Comparison of ENCODE assay signal across 9 mouse cellular contexts in the genomic region with DNA sequence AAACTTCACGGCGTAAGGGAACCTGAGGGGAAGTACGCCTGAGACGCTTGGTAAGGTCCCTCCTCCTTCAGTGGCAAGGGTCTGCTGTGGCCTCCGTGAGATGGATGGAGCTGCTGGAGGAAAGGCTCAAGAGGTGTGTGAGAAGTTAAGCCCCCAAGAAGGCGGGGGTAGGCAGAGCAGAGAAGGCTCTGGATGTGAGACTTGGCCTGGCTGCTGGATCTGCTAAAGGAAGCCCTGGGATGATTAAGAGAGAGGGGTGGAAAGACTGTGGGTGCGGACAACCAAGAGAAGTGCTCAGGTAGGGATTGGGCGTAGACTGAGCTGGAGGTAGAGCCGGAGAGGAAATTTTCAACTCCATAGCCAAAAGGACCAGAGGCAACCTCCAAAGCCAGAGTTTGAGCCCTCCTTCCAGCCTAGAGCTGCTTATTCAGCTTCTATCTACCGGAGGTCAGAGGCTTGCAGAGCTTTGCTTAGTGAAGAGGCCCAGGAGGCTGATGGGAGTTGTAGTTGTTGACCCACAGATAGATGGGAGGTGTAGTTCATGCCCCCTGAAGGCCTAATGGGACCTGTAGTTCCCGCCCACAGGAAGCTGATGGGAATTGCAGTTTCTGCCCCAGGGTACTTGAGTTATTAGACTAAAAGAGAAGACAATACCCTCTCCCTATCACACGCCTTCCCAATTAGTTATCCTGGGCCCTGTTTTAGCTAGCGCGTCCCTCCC. TPM values are rescaled to one million over a fixed set of nuclear protein-coding genes. Genes with fewer than 3 reads are reported as not detected.
DNase-seq lines count a peak whose midpoint lies in the region; ATAC-seq and TF ChIP-seq lines count a peak whose summit lies in the region.
"Had no signal": no experiment of that assay in that cellular context is flagged by ENCODE, and none has a peak within 500 bp of the region (broad histone marks: within the 10 kb centered on the region; RNA-seq: fewer than 3 reads in every experiment).

No protein-coding gene starts in this region.

- H3K4me1 ChIP-seq in heart, embryonic 13.5 days, result peaks cover 23% of the 10 kb centered on the region
- H3K4me1 ChIP-seq in limb, embryonic 14.5 days (ENCODE audit: control insufficient read depth, insufficient read depth, low read length), result peaks cover 13% of the 10 kb centered on the region

- WGBS in heart, embryonic 13.5 days, result 56% methylated on average over 14 of the region's 14 CpGs
- 61% methylated on average over 14 of the region's 14 CpGs for WGBS in limb, embryonic 14.5 days

- no peak for ATAC-seq in heart, embryonic 13.5 days (ENCODE audit: extremely low read depth, insufficient number of reproducible peaks, low FRiP score, low TSS enrichment)
- ATAC-seq in limb, embryonic 14.5 days (ENCODE audit: low FRiP score, low read depth), result no peak

- H3K4me3 ChIP-seq in heart, embryonic 13.5 days, result no peak overlapping the region
- no peak overlapping the region for H3K4me3 ChIP-seq in limb, embryonic 14.5 days (replicated peaks; ENCODE audit: low read length)
- H3K4me3 ChIP-seq: liver, embryonic 15.5 days had no signal

- peaks cover 70% of the 10 kb centered on the region for H3K27me3 ChIP-seq in heart, embryonic 13.5 days (replicated peaks)
- H3K27me3 ChIP-seq in limb, embryonic 14.5 days (ENCODE audit: control insufficient read depth, insufficient read depth, low read length), result peaks cover 48% of the 10 kb centered on the region

- no peak overlapping the region for H3K27ac ChIP-seq in heart, embryonic 13.5 days (replicated peaks)
- no peak overlapping the region for H3K27ac ChIP-seq in limb, embryonic 14.5 days (replicated peaks; ENCODE audit: low read depth, low read length)
- H3K27ac ChIP-seq: liver, embryonic 15.5 days had no signal

- H3K4me2 ChIP-seq in heart, embryonic 13.5 days, result peak overlapping the region; percentile 20; the same call in 1 of the 2 replicates
- no peak overlapping the region for H3K4me2 ChIP-seq in limb, embryonic 14.5 days (replicated peaks; ENCODE audit: low read depth, low read length, severe bottlenecking)
- H3K4me2 ChIP-seq: liver, embryonic 15.5 days had no signal

- peak; percentile 48 for DNase-seq in testis, postnatal 14 days (ENCODE audit: low spot score)
- no peak for DNase-seq in testis, postnatal 10 days (ENCODE audit: low spot score)
- DNase-seq in limb, embryonic 14.5 days (ENCODE audit: low spot score), result peak; percentile 14
- DNase-seq in retina, postnatal 7 days (ENCODE audit: low read depth, low spot score), result peak; percentile 48
- no peak for DNase-seq in urinary bladder, postnatal 10 days (ENCODE audit: low spot score)
- DNase-seq in right cerebral cortex, postnatal 4 days, result no peak
- DNase-seq in right cerebral cortex, postnatal 10 days (ENCODE audit: low spot score in 2 of 2), result no peak

- no peak for TF ChIP-seq POLR2A in limb, embryonic 14.5 days (IDR thresholded peaks at IDR 0.05; ENCODE audit: borderline replicate concordance, extremely low read depth, insufficient read depth, insufficient read length)

- no peaks in the 10 kb centered on the region for H3K36me3 ChIP-seq in heart, embryonic 13.5 days
- no peaks in the 10 kb centered on the region for H3K36me3 ChIP-seq in limb, embryonic 14.5 days (ENCODE audit: control insufficient read depth, insufficient read depth, low read length)
- H3K36me3 ChIP-seq: liver, embryonic 15.5 days had no signal

- H3K9ac ChIP-seq in heart, embryonic 13.5 days, result no peak overlapping the region
- no peak overlapping the region for H3K9ac ChIP-seq in limb, embryonic 14.5 days (ENCODE audit: low read depth, low read length, severe bottlenecking)
- H3K9ac ChIP-seq: liver, embryonic 15.5 days had no signal

- no peaks in the 10 kb centered on the region for H3K9me3 ChIP-seq in heart, embryonic 13.5 days
- H3K9me3 ChIP-seq in limb, embryonic 14.5 days (ENCODE audit: control insufficient read depth, low read length), result no peaks in the 10 kb centered on the region
- H3K9me3 ChIP-seq: liver, embryonic 15.5 days had no signal

RNA-seq across cellular contexts. Expression of a gene that starts 13.4 kb away (rescaled TPM):
- polyA plus RNA-seq in heart, embryonic 13.5 days (2015; fragmentation: Nextera tagmentation; extraction: Ambion mirVana), result not detected in 2 replicates
- not detected in 2 replicates for polyA plus RNA-seq in limb, embryonic 14.5 days (2012; rRNA removed)
- not detected in 2 replicates for polyA plus RNA-seq in limb, embryonic 14.5 days (2014; fragmentation: Nextera tagmentation; extraction: Ambion mirVana)
- polyA plus RNA-seq: liver, embryonic 15.5 days had no signal

Comparison
In these comparisons a context has a peak if more than half of its experiments do, and no peak if none do; other contexts are left out.
1. DNase-seq: peak in testis, postnatal 14 days (single experiment), limb, embryonic 14.5 days (single experiment) and retina, postnatal 7 days (single experiment); none in testis, postnatal 10 days (single experiment), urinary bladder, postnatal 10 days (single experiment), right cerebral cortex, postnatal 4 days (single experiment) and right cerebral cortex, postnatal 10 days (0 of 2).